Mouse (Mus musculus) lung, postnatal 10 days (tissue): ENCODE measurements around the gene Alox8.

Experiments used
- DNase-seq: peaks from one replicate; pipeline ENCODE4 v3.0.0; 2021

Gene Alox8

DNA sequence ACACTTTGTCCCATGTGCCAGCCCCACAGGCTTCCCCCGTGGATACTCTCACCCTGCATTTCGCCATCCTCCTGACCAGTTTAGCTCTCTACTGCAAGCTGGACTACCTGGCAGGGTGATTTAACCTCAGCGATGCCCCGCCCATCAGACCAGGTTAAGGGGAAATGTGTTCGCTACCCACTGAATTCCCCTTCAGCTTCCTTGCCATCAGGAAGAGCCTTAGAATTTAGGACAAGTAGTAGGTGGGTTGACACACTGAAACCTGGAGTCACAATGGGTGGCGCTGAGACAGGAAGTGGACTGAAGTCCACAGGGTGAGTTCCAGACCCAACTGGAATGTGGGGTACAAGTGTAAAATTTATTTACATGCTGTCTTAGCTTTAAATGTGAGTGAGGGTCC is at the start of gene Alox8:
Gene Alox8 (minus strand): TSS at position 101 of the 400 bp plus-strand sequence.
- DNase-seq: no peak

DNA sequence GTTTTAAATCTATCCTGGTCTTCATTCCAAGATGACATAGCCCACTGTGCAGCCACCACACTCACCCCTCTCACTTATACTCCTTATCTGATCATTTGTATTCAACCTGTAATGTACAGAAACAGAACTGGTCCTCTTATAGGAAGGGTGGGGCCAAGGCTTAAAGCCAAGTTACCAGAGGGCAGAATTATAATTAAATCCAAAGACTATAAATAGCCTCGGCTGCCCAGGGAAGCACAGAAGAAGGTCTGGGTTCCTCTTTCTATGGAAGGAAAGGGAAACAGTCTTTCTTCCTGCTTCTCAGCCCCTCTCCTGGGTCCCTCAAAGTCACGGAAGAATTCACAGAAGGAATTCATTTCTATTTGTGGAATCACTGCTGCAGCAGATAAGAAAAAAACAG is 48.0 kb upstream of the Alox8 start:
- DNase-seq: no peak

DNA sequence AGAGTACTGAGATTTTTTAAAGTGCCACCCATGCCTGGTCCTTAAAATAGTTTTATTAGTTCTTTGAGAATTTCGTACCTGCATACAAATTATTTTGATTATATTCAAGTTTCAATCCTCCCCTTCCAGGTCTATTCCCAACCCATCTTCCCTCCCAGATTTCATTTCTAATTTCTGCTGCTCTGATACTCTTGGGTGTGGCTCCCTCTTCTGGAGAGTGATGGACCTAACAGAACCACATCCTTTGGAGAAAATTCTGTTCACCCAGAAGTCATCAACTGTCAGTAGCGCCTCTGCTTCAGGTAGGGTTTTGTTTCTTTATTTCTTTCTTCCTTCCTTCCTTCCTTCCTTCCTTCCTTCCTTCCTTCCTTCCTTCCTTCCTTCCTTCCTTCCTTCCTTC is 47.3 kb upstream of the Alox8 start:
- peak; percentile 75 for DNase-seq

DNA sequence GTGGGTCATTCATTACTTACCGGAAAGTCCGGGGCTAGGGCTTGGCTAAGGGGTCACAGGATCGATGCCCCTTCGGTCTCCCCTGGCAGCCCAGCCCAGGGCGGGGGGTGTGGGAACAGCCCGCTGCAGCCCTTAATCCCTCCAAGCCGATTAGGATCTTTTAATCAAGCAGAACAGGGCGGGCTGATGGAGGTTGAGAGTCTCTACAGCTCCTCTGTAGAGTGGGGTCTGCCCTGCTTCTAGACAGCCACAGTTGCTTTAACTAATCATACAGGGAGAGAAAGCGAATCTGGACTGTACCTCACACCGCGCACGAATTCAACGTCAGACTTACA is 39.2 kb upstream of the Alox8 start, which contains the start of gene Gucy2e:
Gene Gucy2e (minus strand): TSS at position 111 of the 335 bp plus-strand sequence.
- no peak for DNase-seq

DNA sequence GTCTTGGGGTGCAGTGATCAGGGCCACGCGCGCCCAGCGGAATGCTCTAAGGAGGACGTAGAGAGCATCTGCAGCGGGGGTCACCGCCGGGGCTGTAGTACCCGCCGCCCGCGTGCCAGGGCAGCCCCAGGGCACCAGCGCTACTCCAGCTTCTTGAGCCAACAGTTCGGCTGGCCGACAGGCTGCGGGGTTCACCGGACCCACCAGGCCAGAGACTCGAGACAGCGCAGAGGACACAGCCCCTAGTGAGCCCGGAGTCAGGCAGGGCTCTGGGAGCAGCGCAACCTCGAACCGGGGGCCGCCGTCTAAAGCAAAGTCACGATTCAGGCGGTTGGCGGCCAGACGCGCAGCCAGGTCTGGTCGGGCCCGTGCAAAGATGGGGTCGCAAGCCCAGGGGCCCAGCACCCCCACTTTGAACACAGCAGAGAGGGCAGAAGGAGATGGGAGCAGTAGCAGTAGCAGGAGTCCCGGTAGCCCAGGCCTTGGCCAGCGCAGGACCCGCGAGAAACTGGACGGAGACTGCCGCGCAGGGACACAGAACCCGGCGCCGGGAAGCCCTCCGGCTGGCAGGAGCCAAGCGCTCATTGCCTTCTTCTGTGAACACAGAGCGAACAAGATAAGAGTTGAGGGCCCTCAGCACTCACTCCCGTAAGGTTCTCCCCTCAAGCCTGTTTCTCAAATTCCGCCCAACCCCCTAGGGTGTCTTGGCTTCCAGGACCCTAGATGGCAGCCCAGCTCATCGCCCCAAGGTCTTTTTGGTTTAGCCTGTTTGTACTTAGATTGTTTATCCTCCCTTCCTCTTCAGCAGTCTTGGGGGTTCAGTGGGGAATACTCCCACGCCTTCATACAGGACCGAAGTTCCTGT is 38.6 kb upstream of the Alox8 start:
- no peak for DNase-seq

DNA sequence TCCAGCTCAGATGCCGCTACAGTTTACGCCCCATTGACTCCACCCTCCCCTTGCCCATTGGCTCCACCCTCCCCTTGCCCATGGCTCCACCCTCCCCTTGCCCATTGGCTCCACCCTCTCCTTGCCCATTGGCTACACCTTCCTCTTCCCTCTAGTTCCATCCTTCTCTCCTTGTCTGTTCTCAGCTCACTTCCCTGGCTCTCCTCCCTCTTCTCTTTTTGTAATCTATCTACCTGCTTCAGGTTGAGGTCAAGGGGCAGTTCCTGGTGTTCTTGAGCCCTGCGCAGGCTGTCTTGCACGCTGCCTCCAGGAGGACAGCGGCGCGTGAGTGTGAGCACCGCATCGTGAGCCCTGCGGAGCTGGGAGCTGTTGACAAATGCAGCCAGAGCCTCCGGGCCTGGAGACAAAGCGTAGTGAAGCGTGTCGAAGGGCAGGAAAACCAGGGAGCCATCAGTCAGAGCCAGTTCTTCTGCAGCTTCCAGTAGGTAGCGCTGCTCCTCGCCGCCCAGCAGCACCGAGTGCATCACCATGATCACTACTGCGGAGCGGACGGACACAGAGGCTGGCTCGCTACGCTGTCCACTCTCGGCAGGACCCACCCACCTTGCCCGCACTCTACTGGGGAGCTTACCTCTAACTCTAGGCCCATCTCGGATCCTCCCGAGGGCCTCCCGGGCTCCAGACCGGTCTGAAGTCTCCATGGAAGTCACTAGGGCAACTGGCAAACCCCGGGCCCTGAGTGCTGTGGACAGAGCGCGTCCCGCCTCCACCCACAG is 37.8 kb upstream of the Alox8 start:
- DNase-seq: peak; percentile 82

DNA sequence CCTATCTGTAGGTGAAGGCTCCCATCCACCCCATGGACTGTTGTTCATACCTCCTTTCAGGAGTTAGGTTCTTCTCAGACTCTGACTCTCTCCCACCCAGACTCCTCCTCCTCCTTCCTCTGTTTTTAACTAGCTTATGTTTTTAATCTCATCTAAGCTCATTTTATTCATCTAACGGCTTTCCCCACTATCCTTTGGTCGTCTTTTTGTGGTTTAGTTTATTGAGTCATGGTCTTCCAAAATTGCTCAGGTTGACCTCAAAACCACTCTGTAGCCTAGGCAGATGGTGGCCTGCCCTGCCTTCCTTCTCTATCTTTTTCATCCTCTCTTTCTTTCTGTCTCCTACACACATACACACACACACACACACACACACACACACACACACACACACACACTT is 35.5 kb upstream of the Alox8 start:
- no peak for DNase-seq

DNA sequence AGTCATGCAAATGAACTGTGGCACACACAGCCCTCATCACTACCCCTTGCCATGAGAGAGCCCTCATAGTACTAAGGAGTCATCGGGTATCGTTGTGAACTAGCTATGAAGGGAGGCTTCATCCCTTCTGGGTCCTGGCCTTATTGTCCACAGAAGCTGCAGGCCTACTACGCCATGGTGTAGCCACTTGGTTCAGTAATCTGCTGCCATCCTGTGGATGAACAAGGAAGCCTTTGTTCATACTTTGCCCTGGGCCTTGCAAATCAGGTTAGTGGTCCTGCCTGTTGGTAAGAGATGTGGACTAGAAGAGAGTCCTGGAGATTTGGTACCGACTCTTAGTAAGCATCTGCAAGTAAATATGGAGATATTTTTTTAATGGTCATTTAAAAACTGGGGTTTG is 32.8 kb upstream of the Alox8 start:
- no peak for DNase-seq

DNA sequence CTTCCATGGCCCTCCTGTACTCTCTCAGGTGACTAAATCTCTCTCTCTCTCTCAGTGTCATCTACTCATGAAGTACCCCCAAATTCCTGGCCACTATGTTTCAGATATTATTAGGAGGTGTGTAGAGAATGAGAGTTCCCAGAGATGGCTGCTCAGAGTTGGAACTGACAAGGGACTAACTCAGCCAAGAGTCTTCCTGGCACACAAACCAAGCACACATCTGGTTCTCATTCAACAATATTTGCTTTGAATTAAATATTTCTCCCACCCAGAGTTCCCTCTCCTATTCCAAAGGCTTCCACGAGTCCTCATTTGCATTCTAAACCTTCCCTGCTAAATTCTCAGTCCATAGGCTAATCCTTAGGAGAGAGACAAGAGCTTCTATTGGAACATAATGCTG is 28.1 kb upstream of the Alox8 start:
- no peak for DNase-seq

DNA sequence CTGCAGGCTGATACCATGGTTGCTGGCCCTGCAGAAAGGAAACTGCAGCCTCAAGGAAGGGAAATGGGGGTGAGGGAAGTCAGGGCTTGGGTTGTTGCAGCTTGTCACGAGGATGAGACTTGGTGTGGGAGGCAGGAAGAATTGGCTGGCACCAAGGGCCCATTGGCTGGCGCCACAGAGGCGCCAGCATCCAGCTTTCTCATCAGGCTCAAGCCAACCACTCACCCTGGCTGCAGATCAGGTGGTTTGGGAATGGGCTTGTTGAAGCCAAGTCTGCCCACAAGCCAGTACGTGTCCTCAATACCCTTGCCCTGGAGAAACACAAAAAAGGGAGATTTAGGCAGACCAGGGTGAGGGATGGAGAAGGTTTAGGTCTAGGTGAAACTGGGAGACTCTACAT is 25.5 kb upstream of the Alox8 start:
- no peak for DNase-seq

DNA sequence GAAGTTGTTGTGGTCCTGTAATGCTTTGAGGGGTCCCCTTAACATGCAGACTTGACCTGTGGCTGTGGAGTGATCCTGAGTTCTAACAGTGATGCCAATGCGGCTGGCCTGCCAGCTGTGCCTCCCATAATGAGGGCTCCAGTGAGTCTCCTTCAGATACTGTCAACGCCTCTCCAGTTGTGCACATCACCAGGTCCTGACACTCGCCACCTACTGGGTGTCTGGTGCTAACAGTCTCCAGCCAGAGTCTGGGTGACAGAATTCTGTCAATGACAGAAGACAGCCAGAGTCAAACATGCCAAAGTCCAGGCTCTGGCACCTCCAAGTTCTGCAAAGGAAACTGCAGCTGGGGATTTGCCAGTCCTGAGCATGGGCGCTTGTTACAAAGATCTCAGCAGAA is 23.4 kb upstream of the Alox8 start:
- DNase-seq: peak; percentile 6

DNA sequence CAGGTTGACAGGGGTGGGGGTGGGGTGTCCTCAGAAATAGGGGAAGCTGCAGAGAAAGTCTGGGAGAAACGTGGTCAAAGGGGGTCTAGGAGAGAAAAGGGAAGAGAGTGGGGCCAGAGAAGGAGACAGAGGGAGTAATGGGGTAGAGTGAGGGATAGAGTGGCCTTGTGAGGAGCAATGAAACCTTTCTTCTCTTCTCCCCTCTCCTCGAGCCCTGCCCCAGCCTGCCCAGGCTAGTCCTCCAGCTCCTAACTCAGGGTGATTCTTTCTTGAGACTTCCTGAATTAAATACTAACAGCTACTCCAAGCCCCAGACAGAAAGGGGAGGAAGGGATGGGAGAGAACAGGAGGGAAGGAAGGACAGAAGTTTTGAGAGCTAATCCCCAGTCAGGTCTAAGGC is 21.0 kb upstream of the Alox8 start:
- DNase-seq: no peak

DNA sequence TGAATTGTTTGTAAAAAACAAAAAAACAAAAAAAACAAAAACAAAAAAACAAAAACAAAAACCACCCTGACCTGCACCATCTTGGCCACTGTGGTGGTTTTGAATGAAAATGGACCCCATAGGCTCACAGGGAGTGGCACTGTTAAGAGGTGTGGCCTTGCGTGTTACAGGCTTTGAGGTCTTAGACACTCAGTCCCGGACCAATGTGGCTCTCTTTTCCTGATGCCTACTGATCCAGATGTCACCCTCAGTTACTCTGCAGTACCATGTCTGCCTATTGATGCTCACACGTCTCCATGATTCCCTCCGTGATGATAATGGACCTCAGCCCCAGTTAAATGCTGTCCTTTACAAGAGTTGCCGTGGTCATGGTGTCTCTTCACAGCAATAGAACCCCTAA is 19.8 kb upstream of the Alox8 start:
- DNase-seq: no peak

DNA sequence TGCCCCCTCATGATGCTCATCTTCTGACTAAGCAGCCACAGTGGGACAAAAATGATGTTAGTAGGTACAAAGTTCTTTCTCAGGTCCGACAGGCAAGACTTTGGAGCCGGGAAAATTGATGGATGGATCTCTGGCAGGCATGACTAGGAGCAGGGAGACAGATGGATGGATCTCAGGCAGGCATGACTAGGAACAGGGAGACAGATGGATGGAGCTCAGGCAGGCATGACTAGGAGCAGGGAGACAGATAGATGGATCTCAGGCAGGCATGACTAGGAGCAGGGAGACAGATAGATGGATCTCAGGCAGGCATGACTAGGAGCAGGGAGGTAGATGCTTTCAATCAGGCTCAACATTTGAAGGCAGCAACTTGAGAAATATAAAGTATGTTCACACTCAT is 13.8 kb upstream of the Alox8 start:
- no peak for DNase-seq

DNA sequence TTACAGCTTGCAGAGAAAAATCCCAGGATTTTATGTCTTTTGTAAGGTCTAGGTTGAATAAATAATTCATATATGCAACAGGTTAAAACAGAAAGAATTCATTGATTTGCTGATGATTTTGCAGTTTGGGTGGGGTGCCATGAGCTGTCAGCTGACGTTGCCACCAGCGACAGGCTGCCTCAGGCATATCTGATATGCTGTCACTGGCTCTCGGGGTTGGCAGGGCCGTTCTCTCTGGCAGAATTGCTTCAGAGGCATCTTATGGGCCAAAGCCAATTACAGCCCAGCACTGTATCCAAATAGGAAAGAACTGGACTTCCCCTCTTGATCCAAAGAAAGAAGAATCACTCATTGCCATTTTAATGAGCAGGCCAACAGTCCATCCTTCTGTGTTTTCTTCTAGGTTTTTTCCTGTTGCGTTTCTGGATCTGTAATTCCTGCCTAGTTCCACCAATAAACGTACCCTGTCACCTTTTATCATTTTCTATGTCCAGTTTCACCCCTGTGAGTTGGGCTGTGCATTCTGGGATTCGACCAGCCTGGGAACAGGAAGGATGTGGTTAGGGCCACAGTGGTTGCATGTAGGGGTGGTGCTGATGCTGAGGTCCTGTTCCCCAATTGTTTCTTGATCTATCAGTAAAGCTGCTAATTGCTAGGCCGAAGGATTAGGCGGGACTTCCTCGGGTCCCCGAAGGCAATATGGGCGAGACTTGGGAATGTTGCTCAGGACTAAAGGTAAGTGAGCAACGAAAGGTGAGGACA is 5.0 kb upstream of the Alox8 start:
- DNase-seq: no peak

DNA sequence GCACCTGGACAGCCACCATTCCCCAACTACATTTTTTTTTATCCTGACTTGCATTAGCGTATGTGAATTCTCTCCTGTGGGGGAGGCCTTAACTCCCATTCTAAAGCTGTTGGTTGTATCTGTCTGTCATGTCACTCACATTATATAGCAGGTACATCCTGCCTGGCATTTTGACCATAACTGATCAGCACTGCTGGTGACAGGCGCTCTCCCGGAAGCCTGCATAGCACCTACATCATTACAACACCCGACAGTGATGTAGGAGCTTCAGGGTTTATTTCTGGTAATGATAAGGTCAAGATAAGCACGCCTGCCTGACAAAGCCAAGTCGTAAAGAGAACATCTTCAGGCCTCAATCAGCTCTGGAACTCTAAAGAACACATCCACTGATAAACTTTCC is 2.6 kb upstream of the Alox8 start:
- no peak for DNase-seq

DNA sequence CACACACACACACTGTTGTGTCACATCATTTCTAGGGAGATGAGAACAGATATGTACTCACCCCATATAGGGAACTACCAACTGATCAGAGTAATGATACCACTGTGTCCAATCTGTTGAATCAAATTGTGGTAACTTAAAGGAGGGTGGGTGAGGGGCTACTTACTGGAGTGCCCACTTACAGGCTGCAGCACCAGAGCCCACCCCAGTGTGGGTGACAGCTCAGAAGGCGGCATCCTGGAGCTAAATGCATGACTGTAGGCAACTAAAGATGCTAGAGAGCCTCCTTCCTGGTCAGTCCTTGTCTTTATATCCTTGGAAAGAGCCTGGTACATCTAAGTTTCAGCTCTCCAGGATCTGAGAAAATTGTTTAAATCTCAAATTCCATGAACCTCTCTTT is 1.6 kb upstream of the Alox8 start:
- DNase-seq: no peak

DNA sequence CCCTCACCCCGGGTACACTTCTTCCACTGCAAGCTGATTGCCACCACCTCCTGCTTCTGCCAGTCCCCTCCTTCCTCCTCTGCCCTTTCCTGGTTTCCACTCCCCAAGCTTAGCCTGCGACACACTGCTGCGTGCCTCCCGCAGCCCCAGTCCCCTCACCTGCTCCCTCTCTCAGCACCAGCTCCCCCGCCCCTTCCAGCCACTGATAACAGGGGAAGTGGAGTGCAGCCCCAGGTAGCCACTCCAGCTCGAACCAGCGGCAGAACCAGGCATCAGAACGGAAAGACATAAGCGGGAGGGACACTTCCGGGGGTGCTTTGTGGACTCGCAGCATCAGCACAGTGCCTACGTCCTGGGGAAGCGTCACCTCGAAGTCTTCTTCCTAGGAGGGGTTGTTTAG is 449 bp downstream of the Alox8 start:
- DNase-seq: no peak

DNA sequence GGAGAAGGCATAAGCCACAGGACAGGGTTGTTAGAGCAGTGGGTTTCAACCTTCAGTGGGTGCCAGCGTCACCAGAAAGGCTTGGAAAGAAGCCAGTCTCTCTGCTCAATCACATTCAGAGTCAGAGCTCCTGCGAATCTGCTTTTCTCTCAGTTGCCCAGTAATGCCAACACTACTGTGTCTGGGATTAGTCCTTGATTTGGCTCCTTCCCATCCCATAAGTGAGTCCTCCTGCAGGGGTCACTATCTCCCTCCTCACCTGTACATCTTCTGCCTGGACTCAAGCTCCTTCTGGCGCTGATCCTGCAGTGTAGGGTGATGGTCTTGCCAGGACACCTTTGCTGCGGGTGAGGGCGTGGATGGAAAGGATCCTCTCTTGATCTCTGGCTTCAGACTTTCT is 877 bp downstream of the Alox8 start:
- no peak for DNase-seq

DNA sequence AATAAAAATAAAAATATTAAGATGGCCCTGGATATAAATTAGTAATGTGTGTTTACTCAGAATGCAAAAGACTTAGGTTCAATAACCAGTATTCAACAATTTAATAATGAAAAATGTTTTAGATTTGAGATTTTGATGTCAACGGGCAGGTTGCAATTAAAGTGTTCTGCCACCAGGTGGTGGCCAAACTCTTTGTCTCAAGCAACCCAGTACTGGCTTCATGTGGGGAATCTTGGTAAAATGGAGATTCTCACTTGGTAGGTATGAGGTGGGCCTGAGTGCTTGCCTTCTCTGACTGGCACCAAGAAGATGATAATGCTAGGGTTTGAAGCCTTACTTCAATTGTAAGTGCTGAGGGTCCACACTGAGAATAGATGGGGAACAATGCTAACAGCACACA is 4.8 kb downstream of the Alox8 start:
- DNase-seq: peak; percentile 44

DNA sequence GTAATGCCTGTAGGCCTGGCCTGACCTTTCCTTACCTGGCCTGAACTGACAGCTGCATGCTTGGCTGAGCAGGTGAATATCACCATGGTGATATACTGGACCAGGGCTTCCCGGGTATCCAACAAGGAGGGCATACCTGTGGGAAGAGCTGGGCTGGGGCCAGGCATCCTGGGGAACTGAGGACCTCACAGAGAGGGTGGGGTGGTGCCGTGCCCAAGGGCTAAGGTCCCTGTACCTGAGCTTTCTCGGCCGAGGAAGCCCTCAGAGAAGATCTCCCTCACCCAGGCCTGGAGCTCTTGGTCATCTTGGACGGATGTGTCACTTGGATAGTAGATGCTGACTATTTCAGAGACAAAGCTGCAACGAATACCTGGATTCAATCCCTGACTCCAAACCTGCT is 11.7 kb downstream of the Alox8 start:
- DNase-seq: no peak

DNA sequence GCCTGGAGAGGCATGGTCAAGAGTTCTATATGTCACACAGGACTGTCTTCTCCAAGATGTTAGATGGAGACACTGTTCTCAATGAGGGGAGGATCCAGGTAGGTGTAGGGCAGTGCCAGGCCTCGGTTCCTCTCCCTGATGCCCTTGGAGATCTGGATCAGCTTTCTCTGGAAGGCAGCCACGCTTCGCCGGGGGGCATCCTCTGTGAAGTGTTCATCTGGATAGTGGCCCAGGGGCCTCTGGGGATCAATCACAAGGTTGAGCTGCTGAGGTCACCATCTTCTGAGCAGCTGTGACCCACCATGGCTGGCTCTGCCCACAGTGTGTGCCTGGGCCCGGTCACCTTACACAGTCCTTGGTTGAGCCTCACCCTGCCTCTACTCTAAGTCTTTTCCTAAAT is 12.6 kb downstream of the Alox8 start:
- DNase-seq: no peak

DNA sequence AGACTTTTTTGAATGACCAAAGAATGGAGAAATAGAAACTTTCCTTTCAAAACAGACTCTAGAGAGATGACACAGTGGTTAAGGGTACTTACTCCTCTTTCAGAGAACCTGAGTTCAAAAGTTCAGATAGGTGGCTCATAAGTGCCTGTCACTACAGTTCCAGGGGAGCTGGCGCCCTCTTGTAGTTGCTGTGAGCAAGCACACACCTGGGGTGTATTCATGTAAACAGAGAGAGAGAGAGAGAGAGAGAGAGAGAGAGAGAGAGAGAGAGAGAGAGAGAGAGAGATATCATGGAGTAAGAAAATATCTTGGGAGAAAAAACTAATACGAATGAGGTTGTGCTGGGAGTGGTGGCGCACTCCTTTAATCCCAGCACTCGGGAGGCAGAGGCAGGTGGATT is 17.5 kb downstream of the Alox8 start:
- no peak for DNase-seq

DNA sequence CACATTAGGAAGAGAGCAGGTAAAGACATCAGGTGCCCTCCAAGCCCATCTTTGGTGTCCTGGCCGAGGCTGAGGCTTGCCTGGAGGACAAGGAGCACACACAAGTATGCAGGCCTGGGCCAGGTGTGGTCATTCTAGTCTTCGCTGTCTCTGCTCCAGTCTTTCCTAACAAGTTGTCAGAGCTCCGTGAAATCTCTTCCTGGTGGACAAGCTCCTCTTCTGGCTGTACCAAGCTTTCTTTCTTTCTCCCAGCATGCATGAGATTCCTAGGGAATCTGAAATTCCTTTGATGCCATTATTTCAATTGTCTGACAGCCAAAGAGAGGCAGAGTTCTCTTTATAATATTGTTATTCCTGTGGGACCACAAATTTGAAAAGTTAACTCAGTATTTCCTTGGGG is 18.1 kb downstream of the Alox8 start:
- DNase-seq: no peak
